Mouse (Mus musculus) liver, embryonic 14.5 days (tissue): ENCODE results near the gene Kif13a.

Experiments
- CTCF ChIP-seq: IDR thresholded peaks from 2 replicates; pipeline ENCODE4 v1.5.1; 2016; ENCODE audit warnings: antibody characterized with exemption, low read depth, control low read depth
- EP300 ChIP-seq: IDR thresholded peaks from 2 replicates; pipeline ENCODE4 v1.6.1; 2016; ENCODE audit warnings: antibody characterized with exemption, low read depth

GRCm38 (mm10) chr13:46930659-46931046 lies 986 bp upstream of the Kif13a start:
- no peak for TF ChIP-seq CTCF
- no peak for TF ChIP-seq EP300
